Mouse (Mus musculus): ENCODE results near the gene Eif3b. TPM values are rescaled to one million over a fixed set of nuclear protein-coding genes. Genes with fewer than 3 reads are reported as not detected.

Gene Eif3b
- polyA plus RNA-seq (2017; shearing (Covaris generic)): 100 to 1,000 TPM; 168 to 185 TPM

DNA sequence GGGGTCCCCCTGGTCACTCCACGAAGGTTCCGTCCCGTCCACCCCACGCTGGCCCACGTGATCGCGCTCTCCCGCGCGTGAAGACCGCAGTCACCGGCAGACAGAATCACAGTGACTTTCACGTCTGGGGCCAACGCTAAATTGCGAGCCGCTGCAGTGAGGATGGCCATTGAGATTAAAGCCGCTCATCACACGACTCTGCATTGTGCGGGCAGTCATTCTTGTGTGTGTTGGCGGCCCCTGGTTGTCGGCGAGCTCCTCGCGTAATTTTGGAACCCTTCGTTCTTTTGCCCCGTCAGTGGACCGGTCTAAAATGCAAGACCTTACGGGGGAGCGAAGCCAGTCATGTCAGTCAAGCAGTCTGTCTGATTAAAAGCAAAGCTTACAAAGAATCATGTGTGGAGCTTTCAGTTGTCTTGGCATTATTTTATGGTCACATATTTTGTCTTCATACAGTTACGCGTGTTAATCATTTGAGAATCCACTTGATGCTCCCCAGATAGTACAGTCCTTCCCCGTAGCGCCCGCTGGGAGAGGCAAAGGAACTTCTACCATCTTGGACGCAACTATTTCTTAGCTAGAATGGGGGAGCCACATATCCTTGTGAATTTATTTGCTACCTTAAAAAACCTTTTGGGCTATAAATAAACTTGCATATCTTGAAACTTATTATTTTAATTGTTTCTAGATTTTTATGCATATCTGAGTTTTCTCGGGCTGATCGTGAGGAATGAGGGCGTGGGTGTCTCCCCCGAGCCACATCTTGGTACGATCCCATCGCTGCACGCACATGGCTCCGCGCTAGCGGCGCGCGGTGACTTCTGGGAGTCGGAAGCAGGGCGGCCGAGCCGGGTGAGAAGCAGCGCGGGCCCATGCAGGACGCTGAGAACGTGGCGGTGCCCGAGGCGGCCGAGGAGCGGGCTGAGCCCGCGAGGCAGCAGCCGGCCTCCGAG lies at the start of gene Eif3b:
Gene Eif3b (plus strand): TSS at position 840 of the 953 bp plus-strand sequence.

GRCm38 (mm10) chr5:140388588-140389576 lies 30.2 kb upstream of the Eif3b start, which contains the start of gene Snx8:
Gene Snx8 (minus strand): TSS chr5:140389262.

GRCm38 (mm10) chr5:140445345-140445744 lies 26.2 kb downstream of the Eif3b start, which contains the start of gene Gm4869:
Gene Gm4869 (plus strand): TSS chr5:140445645.

Other genes starting within 250 kb of the Eif3b start
- gene Mad1l1, start 97.8 kb upstream of the Eif3b start, polyA plus RNA-seq (2017; shearing (Covaris generic)): 10 to 100 TPM; 15.7 to 19.4 TPM
- gene Nudt1, start 97.7 kb upstream of the Eif3b start, polyA plus RNA-seq (2017; shearing (Covaris generic)): 10 to 100 TPM; 15.9 to 19.3 TPM
- gene Mrm2, start 87.4 kb upstream of the Eif3b start, polyA plus RNA-seq (2017; shearing (Covaris generic)): 10 to 100 TPM; 12.1 to 13.2 TPM
- under 1 TPM; 0.68 to 0.88 TPM for gene Snx8, start 30.1 kb upstream of the Eif3b start, polyA plus RNA-seq (2017; shearing (Covaris generic))
- not detected for gene Gm4869, start 26.3 kb downstream of the Eif3b start, polyA plus RNA-seq (2017; shearing (Covaris generic))
- gene Chst12, start 86.2 kb downstream of the Eif3b start, polyA plus RNA-seq (2017; shearing (Covaris generic)): 10 to 100 TPM; 31.1 to 43.3 TPM
- gene Grifin, start 145.7 kb downstream of the Eif3b start, polyA plus RNA-seq (2017; shearing (Covaris generic)): 1 to 10 TPM; 5.6 to 6.6 TPM
- 100 to 1,000 TPM; 339 to 349 TPM for gene Lfng, start 188.0 kb downstream of the Eif3b start, polyA plus RNA-seq (2017; shearing (Covaris generic))
- 10 to 100 TPM; 25.6 to 27.6 TPM for gene Ttyh3, start 229.7 kb downstream of the Eif3b start, polyA plus RNA-seq (2017; shearing (Covaris generic))